Mouse (Mus musculus) T-helper 1 cell (primary cell): ENCODE measurements at regions not wholly inside any gene's neighbourhood (a gene's known extent, or its start where the extent isn't known, plus 50 kb on each side); places are given as distances from the start of the nearest gene placed in this dataset.

Source experiments
- in situ Hi-C: fragments of 300-600 bp; cut with MboI, MseI; formaldehyde crosslinking; loops from one replicate; pipeline ENCODE4 v1.15.1; 2025; ENCODE audit warnings: high pct_unique_total_duplicates

DNA sequence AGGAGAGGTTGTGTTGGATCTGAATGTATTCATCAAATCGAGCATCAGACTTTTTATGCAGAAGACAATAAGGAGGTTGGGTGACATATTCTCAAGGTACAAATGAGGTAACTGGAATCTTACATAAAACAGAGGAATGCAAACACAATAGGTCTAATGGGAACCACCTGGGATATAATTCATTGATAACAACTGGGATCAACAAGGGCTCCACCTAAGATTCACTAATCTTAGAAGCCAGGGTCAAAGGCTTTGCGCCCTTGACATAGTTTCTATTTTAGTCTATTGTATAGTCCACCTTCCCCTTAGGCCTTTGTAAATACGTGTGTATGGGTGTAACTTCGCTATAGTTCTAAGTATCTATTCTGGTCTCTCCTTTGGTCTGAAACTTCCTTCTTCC is 269.0 kb downstream of the Ankrd7 start:
- in situ Hi-C loops, result loop anchor here (5.0 kb wide), 1 partner anchor 42 kb away; no protein-coding TSS in a partner anchor

DNA sequence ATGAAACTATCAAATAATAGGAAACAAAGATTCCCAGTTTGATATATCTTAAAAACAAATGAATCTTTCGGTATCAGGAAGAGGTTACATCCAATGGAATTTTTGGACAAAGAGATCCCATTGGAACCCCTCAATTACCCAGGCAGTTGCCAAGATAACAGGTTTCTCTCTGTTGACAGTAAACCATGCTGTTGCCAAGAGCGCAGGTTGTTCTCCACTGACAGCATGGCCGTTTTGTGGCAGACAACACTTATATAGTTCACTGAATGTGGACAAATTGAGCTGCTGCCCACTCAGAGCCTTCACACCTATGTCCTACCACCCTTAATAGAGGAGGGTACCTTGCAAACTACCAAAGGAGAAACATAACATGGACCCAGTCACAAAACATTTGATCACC is 297.4 kb downstream of the Ankrd7 start:
- in situ Hi-C loops, result no loop called here

GRCm38 (mm10) chr6:19164181-19164580 is 298.1 kb downstream of the Ankrd7 start:
- in situ Hi-C loops, result no loop called here
